Mouse (Mus musculus): Measurements from ENCODE around the gene Gm20390. TPM values are rescaled to one million over a fixed set of nuclear protein-coding genes. Genes with fewer than 3 reads are reported as not detected.

The Gm20390 gene
- polyA plus RNA-seq, 1 experiment from 2014 or later = 462 TPM

DNA sequence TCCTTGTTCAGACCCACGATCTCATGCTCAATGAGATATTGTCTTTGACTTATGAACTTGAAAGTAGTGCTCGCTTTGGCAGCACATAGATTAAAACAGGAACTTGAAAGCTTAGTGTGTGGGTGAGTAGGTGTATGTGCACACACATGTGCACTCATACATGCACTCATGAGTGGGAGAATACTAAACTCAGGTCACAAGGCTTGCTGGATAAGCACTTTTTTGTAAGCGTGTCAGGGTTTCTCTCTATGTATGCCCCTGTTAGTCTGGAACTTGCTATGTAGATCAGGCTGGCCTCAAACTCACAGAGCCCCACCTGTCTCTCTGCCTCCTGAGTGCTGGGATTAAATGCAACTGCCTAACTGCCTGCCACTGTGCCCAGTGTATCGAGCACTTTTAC lies 18.9 kb upstream of the Gm20390 start:
- H3K4me1 ChIP-seq = 0 out of 2 replicates have a peak, but pooled peaks cover 9% of the 10 kb centered on the region
- ATAC-seq (replicated peaks; ENCODE audit: low FRiP score) = no peak
- H3K27ac ChIP-seq = peak overlapping the region; percentile 73; the same call in 1 of the 2 replicates
- no peaks in the 10 kb centered on the region for H3K36me3 ChIP-seq
- 89% methylated on average over 4 of the region's 4 CpGs for WGBS
- H3K9me3 ChIP-seq (replicated peaks) = no peaks in the 10 kb centered on the region
- H3K4me2 ChIP-seq = no peak overlapping the region
- H3K27me3 ChIP-seq = no peaks in the 10 kb centered on the region
- no peak overlapping the region for H3K4me3 ChIP-seq (replicated peaks)
- H3K9ac ChIP-seq = no peak overlapping the region

DNA sequence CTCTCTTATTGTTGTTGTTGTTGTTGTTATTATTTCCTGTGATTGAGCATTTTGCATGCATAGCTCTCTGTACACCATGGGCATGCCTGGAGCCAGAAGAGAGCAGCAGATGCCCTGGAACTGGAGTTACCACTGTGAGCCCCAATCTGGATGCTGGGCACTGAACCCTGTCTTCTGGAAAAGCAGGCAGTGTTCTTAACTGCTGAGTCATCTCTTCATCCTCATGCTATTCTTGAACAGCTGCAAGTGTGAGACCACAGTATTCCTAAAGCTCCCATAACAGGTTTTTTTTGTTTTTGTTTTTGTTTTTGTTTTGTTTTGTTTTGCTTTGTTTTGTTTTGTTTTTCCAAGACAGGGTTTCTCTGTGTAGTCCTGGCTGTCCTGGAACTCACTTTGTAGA lies 18.2 kb upstream of the Gm20390 start:
- H3K9ac ChIP-seq = no peak overlapping the region; the same call in 1 of the 2 replicates
- H3K4me2 ChIP-seq = no peak overlapping the region
- H3K9me3 ChIP-seq (replicated peaks) = no peaks in the 10 kb centered on the region
- 0 out of 2 replicates have a peak, but pooled peaks cover 9% of the 10 kb centered on the region for H3K4me1 ChIP-seq
- no peaks in the 10 kb centered on the region for H3K27me3 ChIP-seq
- no peak overlapping the region for H3K4me3 ChIP-seq (replicated peaks)
- ATAC-seq (replicated peaks; ENCODE audit: low FRiP score) = no peak
- H3K27ac ChIP-seq = no peak overlapping the region
- no peaks in the 10 kb centered on the region for H3K36me3 ChIP-seq

DNA sequence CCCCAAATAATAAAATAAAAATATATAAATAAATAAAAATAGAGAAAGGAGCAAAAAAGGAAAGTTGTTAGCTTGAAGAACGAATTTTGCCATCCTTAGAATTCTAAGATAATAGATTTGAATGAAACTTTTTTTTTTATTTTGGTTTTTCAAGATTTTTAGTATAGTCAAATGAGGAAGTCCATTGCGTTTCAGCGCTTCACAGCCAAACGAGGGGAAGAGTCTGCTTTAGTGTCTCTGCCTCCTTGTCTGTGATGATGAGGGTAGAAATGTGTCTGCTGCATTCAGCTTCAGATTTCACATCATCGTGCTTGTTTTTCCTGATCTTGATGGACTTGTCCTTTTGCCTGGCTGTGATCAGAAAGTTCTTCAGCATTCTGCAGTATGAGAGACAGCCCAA lies 17.2 kb upstream of the Gm20390 start:
- Histone ChIP-seq H3K27ac (no peak overlapping the region), H3K27me3 (no peaks in the 10 kb centered on the region), H3K4me1 (0 out of 2 replicates have a peak, but pooled peaks cover 9% of the 10 kb centered on the region), H3K36me3 (no peaks in the 10 kb centered on the region), H3K9me3 (replicated peaks) (no peaks in the 10 kb centered on the region), H3K9ac (no peak overlapping the region), H3K4me3 (replicated peaks) (no peak overlapping the region), H3K4me2 (no peak overlapping the region)
- WGBS = 81% methylated on average over 5 of the region's 5 CpGs
- ATAC-seq (replicated peaks; ENCODE audit: low FRiP score) = no peak

DNA sequence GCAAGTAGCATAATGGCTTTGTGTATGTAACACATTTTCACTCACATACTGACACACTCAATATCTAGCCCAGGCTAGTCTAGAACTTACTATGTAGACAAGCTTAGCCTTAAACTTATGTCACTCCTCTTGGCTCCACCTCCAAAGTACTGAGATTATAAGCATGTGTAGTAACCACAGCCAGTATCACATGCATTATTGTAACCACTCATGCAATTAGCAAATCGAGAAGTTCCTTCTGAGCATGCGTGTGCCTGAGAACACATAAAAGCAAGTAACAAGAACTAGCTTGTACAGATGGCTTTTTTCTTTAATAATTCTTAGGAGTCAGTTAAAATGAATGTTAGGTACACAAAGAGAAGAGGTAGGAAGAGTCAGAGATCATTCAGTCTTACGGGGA lies 16.5 kb upstream of the Gm20390 start:
- ATAC-seq (replicated peaks; ENCODE audit: low FRiP score) = no peak
- H3K27me3 ChIP-seq = no peaks in the 10 kb centered on the region
- H3K4me3 ChIP-seq (replicated peaks) = no peak overlapping the region
- H3K9ac ChIP-seq = no peak overlapping the region
- 0 out of 2 replicates have a peak, but pooled peaks cover 9% of the 10 kb centered on the region for H3K4me1 ChIP-seq
- WGBS = 84% methylated on average over 3 of the region's 3 CpGs
- no peak overlapping the region for H3K4me2 ChIP-seq
- H3K27ac ChIP-seq = no peak overlapping the region
- H3K9me3 ChIP-seq (replicated peaks) = no peaks in the 10 kb centered on the region
- H3K36me3 ChIP-seq = no peaks in the 10 kb centered on the region

DNA sequence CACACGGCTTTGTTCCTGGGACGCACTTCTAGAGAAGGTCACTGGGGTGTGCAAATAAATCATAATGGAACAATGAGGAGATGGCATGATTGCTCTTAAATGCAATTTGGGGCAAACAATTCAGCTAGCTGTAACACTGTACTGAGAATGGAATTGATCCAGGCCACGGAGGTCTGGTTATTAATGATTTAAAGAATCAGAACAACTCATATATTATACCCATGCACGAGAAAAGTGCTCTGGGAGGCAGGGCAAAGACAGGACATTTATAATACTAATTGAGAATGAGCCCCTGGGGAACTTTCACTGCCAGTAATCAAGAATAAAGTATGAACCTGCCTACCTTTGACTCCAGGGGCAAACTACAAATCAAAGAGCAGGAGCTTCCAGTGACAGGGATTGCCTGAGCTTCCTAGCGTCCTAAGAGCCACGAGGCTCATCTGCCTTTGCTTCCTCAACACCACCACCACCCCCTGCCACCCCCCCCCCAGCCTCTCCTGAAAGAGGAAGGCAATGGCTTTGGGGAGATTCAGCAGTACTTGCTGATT lies 11.5 kb upstream of the Gm20390 start:
- H3K4me2 ChIP-seq = no peak overlapping the region
- ATAC-seq (replicated peaks; ENCODE audit: low FRiP score) = no peak
- H3K9ac ChIP-seq = no peak overlapping the region
- no peak overlapping the region for H3K27ac ChIP-seq
- no peak overlapping the region for H3K4me3 ChIP-seq (replicated peaks)
- H3K4me1 ChIP-seq = no peaks in the 10 kb centered on the region
- 29% methylated on average over 6 of the region's 6 CpGs for WGBS
- H3K27me3 ChIP-seq = no peaks in the 10 kb centered on the region
- H3K9me3 ChIP-seq (replicated peaks) = no peaks in the 10 kb centered on the region
- H3K36me3 ChIP-seq = no peaks in the 10 kb centered on the region

DNA sequence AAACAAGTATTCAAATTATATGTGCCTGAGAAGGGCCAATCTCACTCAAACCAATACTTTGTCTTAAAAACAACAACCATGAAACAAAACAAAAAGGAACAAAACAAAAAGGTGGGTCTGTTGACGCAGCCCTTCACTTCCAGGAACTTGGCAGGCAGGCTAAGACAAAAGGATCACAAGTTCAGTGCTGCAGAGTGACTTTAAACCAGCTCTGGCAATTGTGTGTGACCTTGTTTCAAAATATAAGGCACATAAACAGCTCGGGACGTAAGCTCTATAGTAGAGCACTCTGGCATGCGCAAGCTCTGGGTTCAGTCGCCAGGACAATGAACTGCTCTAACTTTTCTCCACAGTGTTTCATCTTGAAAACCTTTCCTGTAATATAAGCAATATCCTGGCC lies 4.9 kb upstream of the Gm20390 start:
- Histone ChIP-seq H3K4me3 (replicated peaks) (no peak overlapping the region), H3K36me3 (no peaks in the 10 kb centered on the region), H3K27me3 (no peaks in the 10 kb centered on the region), H3K9me3 (replicated peaks) (no peaks in the 10 kb centered on the region), H3K4me1 (peaks cover 4% of the 10 kb centered on the region; the same call in 1 of the 2 replicates), H3K4me2 (no peak overlapping the region), H3K27ac (no peak overlapping the region), H3K9ac (no peak overlapping the region)
- 86% methylated on average over 5 of the region's 5 CpGs for WGBS
- ATAC-seq (replicated peaks; ENCODE audit: low FRiP score) = no peak

DNA sequence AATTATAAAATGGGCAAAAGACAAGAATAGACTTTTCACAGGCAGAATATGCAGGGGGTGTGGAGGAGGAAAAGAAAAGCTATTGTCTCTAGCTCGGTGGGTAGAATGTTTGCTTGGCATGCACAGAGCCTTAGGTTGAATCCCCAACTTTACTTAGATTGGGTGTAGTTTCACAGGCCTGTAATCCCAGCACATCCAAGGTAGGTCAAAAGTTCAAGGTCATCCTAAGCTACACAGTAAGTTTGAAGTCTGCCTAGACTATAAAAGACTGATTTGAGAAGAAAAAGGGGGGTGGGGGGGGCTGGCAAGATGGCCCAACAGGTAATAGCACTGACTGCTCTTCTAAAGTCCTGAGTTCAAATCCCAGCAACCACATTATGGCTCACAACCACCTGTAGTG lies 1.7 kb upstream of the Gm20390 start:
- Histone ChIP-seq H3K4me1 (peaks cover 14% of the 10 kb centered on the region), H3K27me3 (no peaks in the 10 kb centered on the region), H3K27ac (no peak overlapping the region), H3K4me3 (replicated peaks) (no peak overlapping the region), H3K36me3 (peaks cover 14% of the 10 kb centered on the region), H3K4me2 (no peak overlapping the region), H3K9me3 (replicated peaks) (no peaks in the 10 kb centered on the region), H3K9ac (no peak overlapping the region)
- no peak for ATAC-seq (replicated peaks; ENCODE audit: low FRiP score)
- WGBS = 71% methylated on average over 1 of the region's 1 CpGs

DNA sequence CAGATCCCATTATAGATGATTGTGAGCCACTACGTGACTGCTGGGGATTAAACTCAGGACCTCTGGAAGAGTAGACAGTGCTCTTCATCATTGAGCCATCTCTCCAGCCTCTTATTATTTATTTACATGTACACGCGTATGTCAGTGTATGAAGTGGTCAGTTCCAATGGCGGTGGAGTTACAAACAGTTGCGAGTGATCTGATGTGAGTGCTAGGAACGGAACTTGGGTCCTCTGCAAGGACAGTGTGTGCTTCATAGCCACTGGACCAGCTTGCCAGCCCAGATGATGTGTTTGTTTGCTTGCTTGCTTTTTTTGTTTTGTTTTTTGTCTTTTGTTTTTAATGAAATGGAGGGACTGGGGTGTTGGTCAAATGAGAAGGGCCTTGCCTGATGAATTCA lies 1.1 kb upstream of the Gm20390 start:
- no peak for ATAC-seq (replicated peaks; ENCODE audit: low FRiP score)
- 92% methylated on average over 6 of the region's 6 CpGs for WGBS
- no peaks in the 10 kb centered on the region for H3K9me3 ChIP-seq (replicated peaks)

DNA sequence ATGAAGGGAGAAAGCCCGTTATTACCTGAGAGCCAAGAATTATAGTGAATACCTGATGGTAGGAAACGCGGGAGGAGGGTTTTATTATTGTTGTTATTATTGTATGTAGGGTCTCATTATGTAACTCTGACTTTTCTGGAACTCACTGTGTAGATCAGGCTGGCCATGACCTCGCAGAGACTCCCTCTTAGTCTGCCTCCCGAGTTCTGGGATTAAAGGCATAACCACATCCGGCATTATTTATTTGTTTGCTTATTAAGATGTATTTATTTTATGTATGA lies 695 bp upstream of the Gm20390 start:
- 0 out of 2 replicates have a peak overlapping the region, but pooled peaks have one; percentile 11 for H3K27ac ChIP-seq
- H3K9me3 ChIP-seq (replicated peaks) = no peaks in the 10 kb centered on the region
- H3K27me3 ChIP-seq = no peaks in the 10 kb centered on the region
- 0 out of 2 replicates have a peak, but pooled peaks have one; percentile 1 for ATAC-seq (replicated peaks; ENCODE audit: low FRiP score)
- peak overlapping the region; percentile 25; the same call in 1 of the 2 replicates for H3K9ac ChIP-seq
- H3K4me1 ChIP-seq = peaks cover 14% of the 10 kb centered on the region
- H3K4me2 ChIP-seq = peak overlapping the region; percentile 79
- 46% methylated on average over 6 of the region's 6 CpGs for WGBS
- peaks cover 24% of the 10 kb centered on the region for H3K36me3 ChIP-seq
- peak overlapping the region; percentile 71 for H3K4me3 ChIP-seq (replicated peaks)

More for the DNA sequence above, 1.1 kb upstream of the Gm20390 start:
- no peaks in the 10 kb centered on the region for H3K27me3 ChIP-seq
- H3K4me3 ChIP-seq (replicated peaks) = no peak overlapping the region
- H3K4me2 ChIP-seq = no peak overlapping the region; the same call in 1 of the 2 replicates
- no peak overlapping the region for H3K9ac ChIP-seq
- peaks cover 14% of the 10 kb centered on the region for H3K4me1 ChIP-seq
- H3K36me3 ChIP-seq = peaks cover 20% of the 10 kb centered on the region
- H3K27ac ChIP-seq = 0 out of 2 replicates have a peak overlapping the region, but pooled peaks have one; percentile 11

DNA sequence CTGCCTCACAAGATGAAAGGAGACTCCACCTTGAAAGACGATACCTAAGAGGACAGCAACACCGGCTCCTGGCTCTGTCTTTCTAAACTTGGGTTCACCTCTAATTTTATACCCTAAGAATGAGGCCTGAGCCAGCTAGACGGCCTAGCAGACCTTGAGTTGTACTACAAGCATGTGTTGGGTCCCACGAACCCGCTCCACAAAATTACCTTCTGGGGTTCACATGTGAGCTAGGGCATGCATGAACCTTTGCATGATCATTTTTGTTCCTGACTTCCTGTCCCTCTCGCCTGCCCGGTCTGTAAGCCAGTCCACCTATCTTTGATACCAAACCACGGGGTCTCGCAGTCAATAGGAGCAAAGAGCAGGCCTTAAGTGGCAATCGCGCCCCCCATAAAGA lies 712 bp downstream of the Gm20390 start:
- no peak for ATAC-seq (replicated peaks; ENCODE audit: low FRiP score)
- 2% methylated on average over 11 of the region's 11 CpGs for WGBS

DNA sequence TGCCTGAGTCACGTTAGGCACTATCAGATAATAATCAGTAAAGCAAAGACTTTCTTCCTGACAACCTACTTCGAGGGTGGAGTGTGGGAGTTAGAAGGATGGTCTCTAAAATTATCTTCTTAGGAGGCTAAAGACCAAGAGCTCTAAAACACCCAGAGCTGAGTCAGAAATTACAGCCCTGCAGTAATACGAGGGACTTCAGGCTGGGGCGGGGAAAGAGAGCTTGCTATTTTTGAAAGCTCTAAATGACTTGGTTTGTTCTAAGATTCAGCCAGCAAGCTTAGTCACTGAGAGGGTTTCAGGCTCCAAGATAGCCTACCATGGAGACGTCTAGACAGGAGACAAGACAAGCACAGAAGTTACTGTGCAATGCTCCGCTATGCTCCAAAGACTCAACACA lies 2.7 kb downstream of the Gm20390 start:
- Histone ChIP-seq H3K4me3 (replicated peaks) (no peak overlapping the region), H3K27ac (no peak overlapping the region), H3K36me3 (peaks cover 56% of the 10 kb centered on the region), H3K9ac (no peak overlapping the region), H3K4me2 (no peak overlapping the region), H3K9me3 (replicated peaks) (no peaks in the 10 kb centered on the region), H3K4me1 (peaks cover 14% of the 10 kb centered on the region), H3K27me3 (no peaks in the 10 kb centered on the region)
- 91% methylated on average over 6 of the region's 6 CpGs for WGBS
- no peak for ATAC-seq (replicated peaks; ENCODE audit: low FRiP score)

More for the DNA sequence above, 712 bp downstream of the Gm20390 start:
- H3K9ac ChIP-seq = peak overlapping the region; percentile 73
- peak overlapping the region; percentile 72 for H3K27ac ChIP-seq
- peak overlapping the region; percentile 79 for H3K4me2 ChIP-seq
- peak overlapping the region; percentile 71 for H3K4me3 ChIP-seq (replicated peaks)
- no peaks in the 10 kb centered on the region for H3K9me3 ChIP-seq (replicated peaks)
- H3K27me3 ChIP-seq = no peaks in the 10 kb centered on the region
- H3K36me3 ChIP-seq = peaks cover 38% of the 10 kb centered on the region
- peaks cover 14% of the 10 kb centered on the region for H3K4me1 ChIP-seq

DNA sequence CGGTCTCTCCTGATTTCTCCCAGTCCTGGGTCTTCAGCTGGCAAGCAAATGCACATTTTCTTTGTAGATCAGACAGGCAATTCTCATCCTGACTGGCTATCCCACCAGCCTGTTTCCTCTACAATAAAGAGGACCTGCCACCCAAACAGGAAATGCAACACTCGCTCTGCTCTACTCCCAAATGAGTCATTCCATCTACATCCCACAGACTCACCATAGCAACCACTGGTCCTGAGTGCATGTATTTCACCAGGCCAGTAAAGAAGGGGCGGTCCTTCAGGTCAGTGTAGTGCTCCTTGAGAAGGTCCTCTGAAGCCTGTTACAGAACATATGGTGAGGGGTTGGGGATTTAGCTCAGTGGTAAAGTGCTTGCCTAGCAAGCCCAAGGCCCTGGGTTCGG lies 5.1 kb downstream of the Gm20390 start:
- H3K4me3 ChIP-seq (replicated peaks) = no peak overlapping the region
- ATAC-seq (replicated peaks; ENCODE audit: low FRiP score) = no peak
- WGBS = 91% methylated on average over 4 of the region's 4 CpGs
- no peaks in the 10 kb centered on the region for H3K27me3 ChIP-seq
- no peak overlapping the region for H3K4me2 ChIP-seq
- peaks cover 10% of the 10 kb centered on the region for H3K4me1 ChIP-seq
- no peak overlapping the region for H3K27ac ChIP-seq
- peaks cover 80% of the 10 kb centered on the region for H3K36me3 ChIP-seq
- no peak overlapping the region for H3K9ac ChIP-seq
- H3K9me3 ChIP-seq (replicated peaks) = no peaks in the 10 kb centered on the region

DNA sequence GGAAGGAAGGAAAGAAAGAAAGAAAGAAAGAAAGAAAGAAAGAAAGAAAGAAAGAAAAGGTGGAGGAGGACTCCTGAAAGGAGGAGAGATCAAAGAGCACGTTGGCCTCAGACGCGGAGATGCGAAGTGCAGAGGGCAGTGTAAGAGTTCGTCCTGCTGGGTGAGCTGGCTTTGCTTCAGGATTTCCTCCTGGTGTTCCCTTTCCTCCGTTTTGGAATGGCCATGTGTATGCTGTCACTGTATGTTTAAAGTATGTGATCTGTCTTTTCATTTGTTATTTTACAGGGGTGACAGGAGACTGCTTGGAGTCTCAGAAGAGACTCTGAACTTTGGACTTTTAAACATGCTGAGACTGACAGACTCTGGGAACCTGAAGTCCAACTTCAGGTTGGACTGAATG lies 6.6 kb downstream of the Gm20390 start:
- H3K36me3 ChIP-seq = peaks cover 87% of the 10 kb centered on the region
- H3K4me3 ChIP-seq (replicated peaks) = no peak overlapping the region
- no peak overlapping the region for H3K9ac ChIP-seq
- ATAC-seq (replicated peaks; ENCODE audit: low FRiP score) = no peak
- no peaks in the 10 kb centered on the region for H3K9me3 ChIP-seq (replicated peaks)
- no peaks in the 10 kb centered on the region for H3K27me3 ChIP-seq
- WGBS = 90% methylated on average over 6 of the region's 6 CpGs
- H3K4me2 ChIP-seq = no peak overlapping the region
- H3K27ac ChIP-seq = no peak overlapping the region; the same call in 1 of the 2 replicates
- H3K4me1 ChIP-seq = peaks cover 5% of the 10 kb centered on the region
